Mouse (Mus musculus) C2C12 (cell line): ENCODE measurements at regions not wholly inside any gene's neighbourhood (a gene's known extent, or its start where the extent isn't known, plus 50 kb on each side); places are given as distances from the start of the nearest gene placed in this dataset.

Experiments
- CTCF ChIP-seq: IDR thresholded peaks from one replicate; pipeline ENCODE4 v1.5.1; 2011; ENCODE audit not compliant: control insufficient read depth, insufficient read depth, insufficient read length
- FOSL1 ChIP-seq: IDR thresholded peaks from one replicate; pipeline ENCODE4 v1.8.0; 2011; ENCODE audit warnings: mild to moderate bottlenecking, low read length; ENCODE audit not compliant: poor library complexity, insufficient read depth, severe bottlenecking
- MYOG ChIP-seq: IDR thresholded peaks from one replicate; pipeline ENCODE4 v1.6.1; 2011; ENCODE audit not compliant: control insufficient read depth, insufficient read length; ENCODE audit errors: extremely low read depth
- USF1 ChIP-seq: IDR thresholded peaks from one replicate; pipeline ENCODE4 v1.6.1; 2011; ENCODE audit warnings: low read depth, mild to moderate bottlenecking, control low read depth, moderate library complexity

DNA sequence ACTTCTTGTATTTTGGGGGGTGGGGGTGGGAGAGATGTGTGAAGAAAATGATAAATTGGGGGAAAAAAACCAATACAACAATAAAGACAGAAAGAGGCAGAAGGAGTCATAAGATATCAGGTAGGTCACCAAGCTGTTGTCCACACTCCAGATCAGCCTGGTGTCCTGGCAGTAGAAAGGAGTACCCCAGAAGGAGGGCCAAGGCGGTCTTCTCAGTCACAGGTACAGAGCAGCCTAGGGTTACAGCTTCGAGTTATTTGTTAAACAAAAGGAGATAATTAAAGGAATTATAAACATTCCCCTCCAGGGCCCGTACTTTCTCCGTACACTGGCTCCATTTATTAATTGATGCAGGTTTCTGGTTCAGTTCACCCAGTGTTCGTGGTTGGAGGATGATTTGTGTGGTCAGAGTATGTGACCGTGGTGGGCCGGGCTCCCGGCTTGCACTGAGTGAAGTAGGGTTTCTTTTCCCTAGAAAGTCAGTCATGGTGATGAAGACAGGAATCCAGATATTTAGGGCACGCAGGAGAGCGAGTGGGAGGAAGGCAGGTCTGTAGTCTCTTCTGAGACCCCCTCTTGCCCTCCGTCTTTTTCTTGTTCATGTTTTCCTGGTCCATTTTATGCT is 83.4 kb upstream of the Paqr3 start:
- no peak for TF ChIP-seq CTCF
- TF ChIP-seq USF1 = no peak
- TF ChIP-seq MYOG = no peak
- no peak for TF ChIP-seq FOSL1
